Mouse (Mus musculus) liver, embryonic 14.5 days (tissue): ENCODE data around the gene Tmem262. TPM values are rescaled to one million over a fixed set of nuclear protein-coding genes. Genes with fewer than 3 reads are reported as not detected.

Experiments used
- ATAC-seq: fragments of 200-750 bp; cut with Nextera tagmentation; 2 replicates; pipeline ENCODE4 v1.8.0; 2017; ENCODE audit warnings: moderate number of reproducible peaks, mild to moderate bottlenecking, moderate library complexity; ENCODE audit not compliant: insufficient read depth
- DNase-seq, 3 experiments: peaks; one replicate each; pipeline ENCODE4 v3.0.0-alpha.2; 2012 to 2013; ENCODE audit warnings: low read depth in 3 of 3, low spot score in 3 of 3
- H3K27ac ChIP-seq: fragments of 300-500 bp; sonication (generic); 2 replicates; pipeline ENCODE4 v1.5.1; 2014; ENCODE audit warnings: moderate library complexity, mild to moderate bottlenecking, control low read depth, inconsistent platforms
- H3K27me3 ChIP-seq: fragments of 300-500 bp; sonication (generic); 2 replicates; pipeline ENCODE4 v1.6.1; 2014; ENCODE audit warnings: mild to moderate bottlenecking, low read length, moderate library complexity; ENCODE audit not compliant: control insufficient read depth, insufficient read depth
- H3K36me3 ChIP-seq: fragments of 300-500 bp; sonication (generic); replicated peaks from 2 replicates; pipeline ENCODE4 v1.6.1; 2014; ENCODE audit warnings: low read depth; ENCODE audit not compliant: control insufficient read depth, insufficient read depth
- H3K4me1 ChIP-seq, 2 experiments: fragments of 200-500 bp in 1 of 2; fragments of 300-500 bp in 1 of 2; sonication (generic) in 1 of 2; replicated peaks; 2 replicates each; pipeline ENCODE4 v1.6.1; 2012 to 2014; ENCODE audit warnings: antibody characterized with exemption in 1 of 2, inconsistent platforms in 1 of 2, low read length in 1 of 2; ENCODE audit not compliant: control insufficient read depth in 2 of 2, insufficient read depth in 2 of 2
- H3K4me2 ChIP-seq: fragments of 300-500 bp; sonication (generic); 2 replicates; pipeline ENCODE4 v1.6.1; 2014; ENCODE audit warnings: low read depth, mild to moderate bottlenecking, control low read depth, moderate library complexity
- H3K4me3 ChIP-seq, 2 experiments: fragments of 200-500 bp in 1 of 2; fragments of 300-500 bp in 1 of 2; sonication (generic) in 1 of 2; 2 replicates each; pipeline ENCODE4 v1.5.1; 2012 to 2014; ENCODE audit warnings: low read depth in 2 of 2, low read length in 2 of 2, mild to moderate bottlenecking in 2 of 2, control low read depth in 1 of 2, inconsistent platforms in 1 of 2, moderate library complexity in 1 of 2; ENCODE audit not compliant: insufficient read depth in 1 of 2
- H3K9ac ChIP-seq: fragments of 300-500 bp; sonication (generic); replicated peaks from 2 replicates; pipeline ENCODE4 v1.6.1; 2014; ENCODE audit warnings: mild to moderate bottlenecking, control low read depth, moderate library complexity
- H3K9me3 ChIP-seq: fragments of 300-500 bp; sonication (generic); 2 replicates; pipeline ENCODE4 v1.6.1; 2016; ENCODE audit warnings: low read length, mixed read lengths; ENCODE audit not compliant: control insufficient read depth
- CTCF ChIP-seq: IDR thresholded peaks from 2 replicates; pipeline ENCODE4 v1.5.1; 2016; ENCODE audit warnings: antibody characterized with exemption, low read depth, control low read depth
- EP300 ChIP-seq: IDR thresholded peaks from 2 replicates; pipeline ENCODE4 v1.6.1; 2016; ENCODE audit warnings: antibody characterized with exemption, low read depth
- WGBS: fragments of 180-500 bp; shearing (Covaris S2); extraction: QIAGEN DNeasy Blood & Tissue Kit; methylation state at CpG from one replicate; pipeline ENCODE4 v1.1.7; 2014; ENCODE audit not compliant: insufficient replicate concordance; 5-methylcytosine and 5-hydroxymethylcytosine counted together
- microRNA-seq: library from miRNA; unstranded; fragments of <30 nt; microRNA quantifications from one replicate; pipeline ENCODE4, GENCODE M21; 2016
- polyA plus RNA-seq, 2 experiments: library from polyadenylated mRNA; depleted of rRNA in 1 of 2; stranded (reverse) in 1 of 2; unstranded in 1 of 2; fragments of >200 nt; fragmentation: Nextera tagmentation in 1 of 2; extraction: Ambion mirVana in 1 of 2; gene quantifications; 2 replicates each; pipeline versions ENCODE4 v1.2.1 to v1.2.3; 2012 to 2014

Gene Tmem262
- polyA plus RNA-seq, 2 experiments = not detected

DNA sequence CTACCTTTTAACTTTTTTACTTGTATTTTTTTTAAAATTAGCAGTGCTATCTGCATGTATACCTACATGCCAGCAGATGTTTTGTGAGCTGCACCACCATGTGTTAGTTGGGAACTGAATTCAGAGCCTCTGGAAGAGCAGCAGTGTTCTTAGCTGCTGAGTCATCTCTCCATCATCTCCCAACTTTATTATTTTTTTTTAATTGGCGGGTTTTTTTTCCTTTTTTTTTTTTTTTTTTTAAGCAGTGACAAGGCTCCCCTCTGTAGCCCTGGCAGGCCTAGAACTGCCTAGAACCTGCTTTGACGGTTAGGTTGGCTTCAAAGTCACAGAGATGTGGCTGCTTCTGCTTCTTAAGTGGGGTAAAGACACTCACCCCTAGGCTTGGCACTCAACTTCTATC lies 45.1 kb downstream of the Tmem262 start:
- no peaks in the 10 kb centered on the region; the same call in 1 of the 2 replicates for H3K36me3 ChIP-seq
- no peak overlapping the region for H3K4me2 ChIP-seq
- ATAC-seq (no peak), DNase-seq (no peak)
- no peak overlapping the region for H3K27ac ChIP-seq
- H3K27me3 ChIP-seq = no peaks in the 10 kb centered on the region
- TF ChIP-seq EP300 (no peak), CTCF (no peak)
- 66% methylated on average over 2 of the region's 2 CpGs for WGBS
- H3K9ac ChIP-seq = no peak overlapping the region; the same call in 1 of the 2 replicates
- H3K9me3 ChIP-seq = no peaks in the 10 kb centered on the region
- no peak overlapping the region for H3K4me3 ChIP-seq
- peaks cover 11 to 24% of the 10 kb centered on the region in 2 experiments for H3K4me1 ChIP-seq

DNA sequence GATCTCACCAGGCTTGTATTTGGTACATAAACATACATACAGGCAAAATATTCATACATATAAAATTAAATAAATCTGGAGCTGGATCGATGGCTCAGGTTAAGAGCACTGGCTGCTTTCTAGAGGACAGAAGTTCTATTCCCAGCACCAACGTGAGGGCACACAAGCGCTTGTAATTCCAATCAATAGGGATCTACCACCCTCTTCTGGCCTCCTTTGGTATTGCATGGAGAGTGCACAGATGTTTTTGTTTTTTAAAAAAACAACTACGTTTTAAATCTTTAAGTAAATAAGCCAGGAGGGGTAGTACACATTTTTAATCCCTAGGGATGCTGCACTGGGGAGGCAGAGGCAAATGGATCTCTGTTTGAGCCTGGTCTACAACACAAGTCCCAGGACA lies 46.5 kb downstream of the Tmem262 start:
- no peaks in the 10 kb centered on the region for H3K9me3 ChIP-seq
- no peak for ATAC-seq
- H3K36me3 ChIP-seq = no peaks in the 10 kb centered on the region; the same call in 1 of the 2 replicates
- H3K4me1 ChIP-seq = peaks cover 25 to 37% of the 10 kb centered on the region in 2 experiments
- peak overlapping the region; percentile 29 to 66; a peak in 3 of 4 replicates for H3K4me3 ChIP-seq
- TF ChIP-seq CTCF (peak; percentile 83), EP300 (no peak)
- H3K4me2 ChIP-seq = peak overlapping the region; percentile 69
- peak; percentile 55 to 69 (median 58) for DNase-seq
- H3K27me3 ChIP-seq = no peaks in the 10 kb centered on the region
- H3K9ac ChIP-seq = peak overlapping the region; percentile 85
- WGBS = 16% methylated on average over 4 of the region's 4 CpGs
- H3K27ac ChIP-seq = peak overlapping the region; percentile 75

DNA sequence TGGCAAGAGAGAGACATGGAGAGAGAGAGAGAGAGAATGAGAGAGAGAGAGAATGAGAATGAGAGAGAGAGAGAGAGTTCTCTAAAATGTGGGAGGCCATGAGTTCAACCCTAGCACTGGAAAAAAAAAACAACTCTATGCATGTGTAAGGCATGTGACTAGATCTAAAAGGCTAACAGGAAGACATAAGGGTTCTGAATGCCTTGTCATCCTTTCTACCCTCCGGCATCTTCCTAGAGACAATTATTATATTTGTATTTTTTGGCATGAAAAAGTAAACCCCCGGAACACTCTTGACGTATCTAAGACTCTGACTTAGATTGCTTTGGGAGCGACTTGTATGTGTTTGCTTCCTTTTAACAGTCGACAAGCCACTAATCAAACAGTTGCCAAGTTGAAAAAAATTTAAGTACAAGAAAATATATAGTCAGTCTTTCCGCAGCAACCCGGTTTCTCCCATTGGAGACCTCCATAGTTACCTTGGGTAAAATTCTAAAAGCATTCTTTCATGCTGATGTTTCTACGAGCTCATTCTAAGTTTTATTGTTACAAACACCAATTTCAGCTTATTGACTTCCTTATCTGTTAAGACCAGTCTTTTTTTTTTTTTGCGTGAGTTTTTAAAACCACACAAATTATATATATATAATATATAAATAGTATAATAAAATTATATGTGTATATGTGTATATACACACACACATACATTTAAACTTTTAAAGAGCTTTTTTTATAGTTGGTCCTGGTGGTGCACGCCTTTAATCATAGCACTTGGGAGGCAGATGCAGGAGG lies 47.2 kb downstream of the Tmem262 start:
- no peaks in the 10 kb centered on the region for H3K9me3 ChIP-seq
- TF ChIP-seq CTCF = no peak
- no peak for TF ChIP-seq EP300
- H3K4me1 ChIP-seq = peaks cover 32 to 44% of the 10 kb centered on the region in 2 experiments
- H3K4me2 ChIP-seq = peak overlapping the region; percentile 69
- no peaks in the 10 kb centered on the region; the same call in 1 of the 2 replicates for H3K36me3 ChIP-seq
- peak overlapping the region; percentile 85 for H3K9ac ChIP-seq
- 60% methylated on average over 10 of the region's 10 CpGs for WGBS
- peak overlapping the region; percentile 92 for H3K27ac ChIP-seq
- H3K27me3 ChIP-seq = no peaks in the 10 kb centered on the region
- ATAC-seq = no peak
- H3K4me3 ChIP-seq = peak overlapping the region; percentile 66 to 80
- no peak for DNase-seq

DNA sequence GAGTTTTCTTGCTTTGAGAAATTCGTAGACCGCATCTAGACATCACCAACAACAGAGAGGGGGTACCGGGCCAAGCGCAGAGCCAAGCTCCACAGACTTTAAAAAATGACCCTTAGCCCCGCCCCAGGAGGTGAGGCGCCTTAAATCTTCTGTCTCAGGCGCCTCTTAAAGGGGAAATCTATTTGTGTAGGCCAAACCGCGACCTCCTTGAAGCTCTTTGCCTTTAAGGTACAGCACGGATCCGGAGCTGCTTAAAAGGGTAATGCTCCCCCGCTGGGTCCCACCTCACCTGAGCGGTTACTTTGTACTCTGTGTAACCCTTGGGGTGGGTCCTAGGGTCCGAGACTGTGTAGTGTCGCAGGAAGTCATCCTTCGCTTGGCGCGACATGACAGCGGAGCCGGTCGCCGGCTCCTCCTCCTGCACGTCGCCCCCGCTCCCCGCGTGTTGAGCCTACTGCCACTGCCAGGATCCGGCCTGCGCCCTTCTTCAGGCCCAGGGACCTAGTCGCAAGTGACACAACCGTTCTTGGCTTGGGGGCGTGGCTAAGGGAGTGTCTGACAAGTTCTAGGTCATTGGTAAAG lies 48.0 kb downstream of the Tmem262 start, which contains the start of gene Snx15:
TSS of gene Snx15 (minus strand) at position 545 of the 582 bp plus-strand sequence.
- WGBS = under 1% methylated on average over 32 of the region's 32 CpGs
- Histone ChIP-seq H3K27ac (peak within 1 kb of the TSS; percentile 92), H3K27me3 (no peaks in the 10 kb centered on the region), H3K4me3 (peak within 1 kb of the TSS; percentile 66 to 80), H3K9me3 (no peaks in the 10 kb centered on the region), H3K36me3 (no peaks in the 10 kb centered on the region; the same call in 1 of the 2 replicates), H3K9ac (peak within 1 kb of the TSS; percentile 85), H3K4me2 (peak within 1 kb of the TSS; percentile 69), H3K4me1 (peaks cover 39 to 51% of the 10 kb centered on the region in 2 experiments)
- peak; percentile 32; the same call in 1 of the 2 replicates for TF ChIP-seq CTCF
- TF ChIP-seq EP300 = no peak; the same call in 1 of the 2 replicates
- ATAC-seq (peak; percentile 85), DNase-seq (peak; percentile 95 to 96 (median 96))

Small RNAs within 50 kb of the gene (microRNA-seq; reads per million reads assigned to microRNA genes)
- gene Mir6988 = not detected

Other genes starting within 250 kb of the Tmem262 start
- gene Frmd8, start 204.8 kb upstream of the Tmem262 start, polyA plus RNA-seq (2012; rRNA removed) = 5.9 and 6.7 TPM in 2 replicates
- gene Frmd8, start 204.8 kb upstream of the Tmem262 start, polyA plus RNA-seq (2014; fragmentation: Nextera tagmentation; extraction: Ambion mirVana) = 6.6 and 8.4 TPM in 2 replicates
- gene Slc25a45, start 202.2 kb upstream of the Tmem262 start, polyA plus RNA-seq (2012; rRNA removed) = 5.3 and 5.8 TPM in 2 replicates
- 3.2 and 4.6 TPM in 2 replicates for gene Slc25a45, start 202.2 kb upstream of the Tmem262 start, polyA plus RNA-seq (2014; fragmentation: Nextera tagmentation; extraction: Ambion mirVana)
- 2.2 and 2.4 TPM in 2 replicates for gene Tigd3, start 185.9 kb upstream of the Tmem262 start, polyA plus RNA-seq (2012; rRNA removed)
- 1.1 TPM in 2 replicates for gene Tigd3, start 185.9 kb upstream of the Tmem262 start, polyA plus RNA-seq (2014; fragmentation: Nextera tagmentation; extraction: Ambion mirVana)
- gene Dpf2, start 167.0 kb upstream of the Tmem262 start, polyA plus RNA-seq (2012; rRNA removed) = 35.3 and 36.0 TPM in 2 replicates
- gene Dpf2, start 167.0 kb upstream of the Tmem262 start, polyA plus RNA-seq (2014; fragmentation: Nextera tagmentation; extraction: Ambion mirVana) = 45.1 and 54.5 TPM in 2 replicates
- 2.2 and 2.3 TPM in 2 replicates for gene Cdc42ep2, start 155.2 kb upstream of the Tmem262 start, polyA plus RNA-seq (2012; rRNA removed)
- 1.6 and 2.1 TPM in 2 replicates for gene Cdc42ep2, start 155.2 kb upstream of the Tmem262 start, polyA plus RNA-seq (2014; fragmentation: Nextera tagmentation; extraction: Ambion mirVana)
- gene Pola2, start 115.8 kb upstream of the Tmem262 start, polyA plus RNA-seq (2012; rRNA removed) = 60.9 and 66.4 TPM in 2 replicates
- 63.0 and 68.1 TPM in 2 replicates for gene Pola2, start 115.8 kb upstream of the Tmem262 start, polyA plus RNA-seq (2014; fragmentation: Nextera tagmentation; extraction: Ambion mirVana)
- not detected in 2 replicates for gene Slc22a20, start 93.9 kb upstream of the Tmem262 start, polyA plus RNA-seq (2012; rRNA removed)
- 0.08 TPM in 1 of 2 replicates, not detected in the other for gene Slc22a20, start 93.9 kb upstream of the Tmem262 start, polyA plus RNA-seq (2014; fragmentation: Nextera tagmentation; extraction: Ambion mirVana)
- gene Capn1, start 64.1 kb upstream of the Tmem262 start, polyA plus RNA-seq (2012; rRNA removed) = 25.4 and 28.0 TPM in 2 replicates
- gene Capn1, start 64.1 kb upstream of the Tmem262 start, polyA plus RNA-seq (2014; fragmentation: Nextera tagmentation; extraction: Ambion mirVana) = 25.6 and 28.7 TPM in 2 replicates
- gene Syvn1, start 33.5 kb upstream of the Tmem262 start, polyA plus RNA-seq (2012; rRNA removed) = 11.5 and 13.2 TPM in 2 replicates
- 9.7 and 12.6 TPM in 2 replicates for gene Syvn1, start 33.5 kb upstream of the Tmem262 start, polyA plus RNA-seq (2014; fragmentation: Nextera tagmentation; extraction: Ambion mirVana)
- 22.0 and 29.6 TPM in 2 replicates for gene Mrpl49, start 22.2 kb upstream of the Tmem262 start, polyA plus RNA-seq (2012; rRNA removed)
- 43.7 and 48.2 TPM in 2 replicates for gene Mrpl49, start 22.2 kb upstream of the Tmem262 start, polyA plus RNA-seq (2014; fragmentation: Nextera tagmentation; extraction: Ambion mirVana)
- 853 and 969 TPM in 2 replicates for gene Fau, start 22.2 kb upstream of the Tmem262 start, polyA plus RNA-seq (2012; rRNA removed)
- 593 and 639 TPM in 2 replicates for gene Fau, start 22.2 kb upstream of the Tmem262 start, polyA plus RNA-seq (2014; fragmentation: Nextera tagmentation; extraction: Ambion mirVana)
- gene Znhit2, start 18.8 kb upstream of the Tmem262 start, polyA plus RNA-seq (2012; rRNA removed) = 15.8 and 17.9 TPM in 2 replicates
- 19.3 and 20.4 TPM in 2 replicates for gene Znhit2, start 18.8 kb upstream of the Tmem262 start, polyA plus RNA-seq (2014; fragmentation: Nextera tagmentation; extraction: Ambion mirVana)
- 35.9 and 43.4 TPM in 2 replicates for gene Tm7sf2, start 11.7 kb upstream of the Tmem262 start, polyA plus RNA-seq (2012; rRNA removed)
- 35.0 and 35.7 TPM in 2 replicates for gene Tm7sf2, start 11.7 kb upstream of the Tmem262 start, polyA plus RNA-seq (2014; fragmentation: Nextera tagmentation; extraction: Ambion mirVana)
- gene Vps51, start 2.8 kb upstream of the Tmem262 start, polyA plus RNA-seq (2012; rRNA removed) = 20.7 and 21.9 TPM in 2 replicates
- 19.9 and 23.3 TPM in 2 replicates for gene Vps51, start 2.8 kb upstream of the Tmem262 start, polyA plus RNA-seq (2014; fragmentation: Nextera tagmentation; extraction: Ambion mirVana)
- 0.16 and 0.17 TPM in 2 replicates for gene Gm28374, start 2.2 kb downstream of the Tmem262 start, polyA plus RNA-seq (2012; rRNA removed)
- 0.33 and 0.38 TPM in 2 replicates for gene Gm28374, start 2.2 kb downstream of the Tmem262 start, polyA plus RNA-seq (2014; fragmentation: Nextera tagmentation; extraction: Ambion mirVana)
- 20.8 and 24.1 TPM in 2 replicates for gene Zfpl1, start 4.9 kb downstream of the Tmem262 start, polyA plus RNA-seq (2012; rRNA removed)
- gene Zfpl1, start 4.9 kb downstream of the Tmem262 start, polyA plus RNA-seq (2014; fragmentation: Nextera tagmentation; extraction: Ambion mirVana) = 18.1 and 20.4 TPM in 2 replicates
- 17.6 and 23.1 TPM in 2 replicates for gene Cdca5, start 5.0 kb downstream of the Tmem262 start, polyA plus RNA-seq (2012; rRNA removed)
- gene Cdca5, start 5.0 kb downstream of the Tmem262 start, polyA plus RNA-seq (2014; fragmentation: Nextera tagmentation; extraction: Ambion mirVana) = 30.9 and 33.7 TPM in 2 replicates
- gene AC131692.1, start 14.4 kb downstream of the Tmem262 start, polyA plus RNA-seq (2012; rRNA removed) = 0.68 TPM in 1 of 2 replicates, not detected in the other
- gene AC131692.1, start 14.4 kb downstream of the Tmem262 start, polyA plus RNA-seq (2014; fragmentation: Nextera tagmentation; extraction: Ambion mirVana) = 0.22 TPM in 1 of 2 replicates, not detected in the other
- 4.3 and 6.4 TPM in 2 replicates for gene Naaladl1, start 25.7 kb downstream of the Tmem262 start, polyA plus RNA-seq (2012; rRNA removed)
- gene Naaladl1, start 25.7 kb downstream of the Tmem262 start, polyA plus RNA-seq (2014; fragmentation: Nextera tagmentation; extraction: Ambion mirVana) = 1.1 and 1.9 TPM in 2 replicates
- 18.4 and 25.5 TPM in 2 replicates for gene Sac3d1, start 38.6 kb downstream of the Tmem262 start, polyA plus RNA-seq (2012; rRNA removed)
- 22.7 and 22.9 TPM in 2 replicates for gene Sac3d1, start 38.6 kb downstream of the Tmem262 start, polyA plus RNA-seq (2014; fragmentation: Nextera tagmentation; extraction: Ambion mirVana)
- gene Snx15, start 48.3 kb downstream of the Tmem262 start, polyA plus RNA-seq (2012; rRNA removed) = 39.6 and 41.8 TPM in 2 replicates
- gene Snx15, start 48.3 kb downstream of the Tmem262 start, polyA plus RNA-seq (2014; fragmentation: Nextera tagmentation; extraction: Ambion mirVana) = 42.2 and 46.2 TPM in 2 replicates
- 0.35 and 0.57 TPM in 2 replicates for gene Batf2, start 61.0 kb downstream of the Tmem262 start, polyA plus RNA-seq (2012; rRNA removed)
- 0.09 TPM in 1 of 2 replicates, not detected in the other for gene Batf2, start 61.0 kb downstream of the Tmem262 start, polyA plus RNA-seq (2014; fragmentation: Nextera tagmentation; extraction: Ambion mirVana)
- gene Arl2, start 61.5 kb downstream of the Tmem262 start, polyA plus RNA-seq (2012; rRNA removed) = 26.1 and 32.8 TPM in 2 replicates
- 22.4 and 27.5 TPM in 2 replicates for gene Arl2, start 61.5 kb downstream of the Tmem262 start, polyA plus RNA-seq (2014; fragmentation: Nextera tagmentation; extraction: Ambion mirVana)
- gene Majin, start 104.4 kb downstream of the Tmem262 start, polyA plus RNA-seq (2012; rRNA removed) = not detected in 2 replicates
- not detected in 2 replicates for gene Majin, start 104.4 kb downstream of the Tmem262 start, polyA plus RNA-seq (2014; fragmentation: Nextera tagmentation; extraction: Ambion mirVana)
- not detected in 2 replicates for gene Gpha2, start 146.3 kb downstream of the Tmem262 start, polyA plus RNA-seq (2012; rRNA removed)
- gene Gpha2, start 146.3 kb downstream of the Tmem262 start, polyA plus RNA-seq (2014; fragmentation: Nextera tagmentation; extraction: Ambion mirVana) = not detected in 2 replicates
- gene Ppp2r5b, start 155.8 kb downstream of the Tmem262 start, polyA plus RNA-seq (2012; rRNA removed) = 3.2 TPM in 2 replicates
- 2.4 and 2.5 TPM in 2 replicates for gene Ppp2r5b, start 155.8 kb downstream of the Tmem262 start, polyA plus RNA-seq (2014; fragmentation: Nextera tagmentation; extraction: Ambion mirVana)
- 5.0 and 5.4 TPM in 2 replicates for gene Atg2a, start 161.6 kb downstream of the Tmem262 start, polyA plus RNA-seq (2012; rRNA removed)
- 4.1 and 4.4 TPM in 2 replicates for gene Atg2a, start 161.6 kb downstream of the Tmem262 start, polyA plus RNA-seq (2014; fragmentation: Nextera tagmentation; extraction: Ambion mirVana)
- gene Ehd1, start 196.7 kb downstream of the Tmem262 start, polyA plus RNA-seq (2012; rRNA removed) = 65.3 and 81.6 TPM in 2 replicates
- gene Ehd1, start 196.7 kb downstream of the Tmem262 start, polyA plus RNA-seq (2014; fragmentation: Nextera tagmentation; extraction: Ambion mirVana) = 38.0 and 49.6 TPM in 2 replicates
- 2.0 and 2.1 TPM in 2 replicates for gene Cdc42bpg, start 226.4 kb downstream of the Tmem262 start, polyA plus RNA-seq (2012; rRNA removed)
- 0.32 and 0.33 TPM in 2 replicates for gene Cdc42bpg, start 226.4 kb downstream of the Tmem262 start, polyA plus RNA-seq (2014; fragmentation: Nextera tagmentation; extraction: Ambion mirVana)